Mouse (Mus musculus) hindbrain, postnatal 0 days (tissue): ENCODE results near the gene Man1c1. TPM values are rescaled to one million over a fixed set of nuclear protein-coding genes. Genes with fewer than 3 reads are reported as not detected.

Source experiments
- ATAC-seq: fragments of 200-750 bp; cut with Nextera tagmentation; 2 replicates; pipeline ENCODE4 v1.8.0; 2017; ENCODE audit warnings: mild to moderate bottlenecking, moderate TSS enrichment, moderate library complexity
- DNase-seq: peaks from one replicate; pipeline ENCODE4 v3.0.0-alpha.2; 2015; ENCODE audit warnings: low spot score
- H3K27ac ChIP-seq: fragments of 300-500 bp; sonication (generic); 2 replicates; pipeline ENCODE4 v1.5.1; 2014; ENCODE audit warnings: mild to moderate bottlenecking
- H3K27me3 ChIP-seq: fragments of 300-500 bp; sonication (generic); 2 replicates; pipeline ENCODE4 v1.6.1; 2014; ENCODE audit warnings: low read length, mixed read lengths; ENCODE audit not compliant: insufficient read depth
- H3K36me3 ChIP-seq: fragments of 300-500 bp; sonication (generic); 2 replicates; pipeline ENCODE4 v1.6.1; 2014; ENCODE audit warnings: low read length, mixed read lengths; ENCODE audit not compliant: insufficient read depth
- H3K4me1 ChIP-seq: fragments of 300-500 bp; sonication (generic); 2 replicates; pipeline ENCODE4 v1.6.1; 2014; ENCODE audit warnings: antibody characterized with exemption, low read length, mixed read lengths; ENCODE audit not compliant: insufficient read depth
- H3K4me2 ChIP-seq: fragments of 300-500 bp; sonication (generic); 2 replicates; pipeline ENCODE4 v1.6.1; 2014; ENCODE audit warnings: low read depth, mild to moderate bottlenecking, low read length, moderate library complexity, mixed read lengths
- H3K4me3 ChIP-seq: fragments of 300-500 bp; sonication (generic); 2 replicates; pipeline ENCODE4 v1.5.1; 2014; ENCODE audit warnings: low read length
- H3K9ac ChIP-seq: fragments of 300-500 bp; sonication (generic); replicated peaks from 2 replicates; pipeline ENCODE4 v1.6.1; 2014; ENCODE audit warnings: mild to moderate bottlenecking, low read length, moderate library complexity, mixed read lengths
- H3K9me3 ChIP-seq: fragments of 300-500 bp; sonication (generic); 2 replicates; pipeline ENCODE4 v1.6.1; 2016; ENCODE audit warnings: low read length, mixed read lengths
- CTCF ChIP-seq: IDR thresholded peaks from 2 replicates; pipeline ENCODE4 v1.5.1; 2016; ENCODE audit warnings: antibody characterized with exemption, control low read depth, low read depth
- WGBS: fragments of 180-500 bp; shearing (Covaris S2); extraction: QIAGEN DNeasy Blood & Tissue Kit; methylation state at CpG from one replicate; pipeline ENCODE4 v1.1.7; 2014; 5-methylcytosine and 5-hydroxymethylcytosine counted together
- polyA plus RNA-seq: library from polyadenylated mRNA; unstranded; fragments of >200 nt; fragmentation: Nextera tagmentation; extraction: Ambion mirVana; gene quantifications from 2 replicates; pipeline ENCODE4 v1.2.1, GENCODE M21; 2015
- total RNA-seq: library from RNA; depleted of rRNA; stranded (reverse); fragments of >200 nt; gene quantifications from 2 replicates; pipeline ENCODE4 v1.2.3, GENCODE M21; 2014

The Man1c1 gene
- total and polyA plus RNA-seq, 2 experiments from 2014 or later: 7.1 to 40.5 TPM

GRCm38 (mm10) chr4:134737365-134737910, 33.3 kb upstream of the Man1c1 start:
- Histone ChIP-seq H3K36me3 (no peaks in the 10 kb centered on the region), H3K4me3 (no peak overlapping the region), H3K27me3 (no peaks in the 10 kb centered on the region), H3K4me1 (no peaks in the 10 kb centered on the region), H3K27ac (no peak overlapping the region), H3K4me2 (no peak overlapping the region), H3K9me3 (no peaks in the 10 kb centered on the region), H3K9ac (no peak overlapping the region)
- WGBS: 49% methylated on average over 14 of the region's 14 CpGs
- DNase-seq (peak; percentile 41), ATAC-seq (0 out of 2 replicates have a peak, but pooled peaks have one; percentile 57)
- TF ChIP-seq CTCF: no peak

DNA sequence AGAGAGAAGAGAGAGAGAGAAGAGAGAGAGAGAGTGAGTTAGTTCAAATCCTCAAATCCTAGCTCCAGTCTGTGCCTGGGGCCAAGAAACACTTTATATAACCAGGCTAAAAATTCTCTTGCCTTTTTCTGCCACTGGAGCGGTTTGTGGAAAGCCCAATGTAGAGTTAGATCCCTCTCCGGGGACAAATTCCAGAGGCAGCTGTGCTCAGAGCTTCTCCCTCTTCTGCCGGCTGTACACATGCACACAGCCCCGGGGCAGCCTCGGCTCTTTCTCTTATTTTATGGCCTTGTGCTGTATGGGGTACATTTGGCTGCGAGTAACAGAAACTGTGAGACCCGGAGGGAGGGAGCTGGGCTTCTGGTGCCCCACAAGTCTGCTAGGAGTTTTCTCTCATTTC, 32.1 kb upstream of the Man1c1 start:
- H3K4me1 ChIP-seq: no peaks in the 10 kb centered on the region
- H3K9ac ChIP-seq: no peak overlapping the region
- no peak for TF ChIP-seq CTCF
- ATAC-seq: no peak
- no peaks in the 10 kb centered on the region for H3K36me3 ChIP-seq
- no peaks in the 10 kb centered on the region for H3K9me3 ChIP-seq
- H3K4me3 ChIP-seq: no peak overlapping the region
- 71% methylated on average over 7 of the region's 7 CpGs for WGBS
- no peaks in the 10 kb centered on the region for H3K27me3 ChIP-seq
- DNase-seq: no peak
- no peak overlapping the region for H3K4me2 ChIP-seq
- H3K27ac ChIP-seq: no peak overlapping the region

DNA sequence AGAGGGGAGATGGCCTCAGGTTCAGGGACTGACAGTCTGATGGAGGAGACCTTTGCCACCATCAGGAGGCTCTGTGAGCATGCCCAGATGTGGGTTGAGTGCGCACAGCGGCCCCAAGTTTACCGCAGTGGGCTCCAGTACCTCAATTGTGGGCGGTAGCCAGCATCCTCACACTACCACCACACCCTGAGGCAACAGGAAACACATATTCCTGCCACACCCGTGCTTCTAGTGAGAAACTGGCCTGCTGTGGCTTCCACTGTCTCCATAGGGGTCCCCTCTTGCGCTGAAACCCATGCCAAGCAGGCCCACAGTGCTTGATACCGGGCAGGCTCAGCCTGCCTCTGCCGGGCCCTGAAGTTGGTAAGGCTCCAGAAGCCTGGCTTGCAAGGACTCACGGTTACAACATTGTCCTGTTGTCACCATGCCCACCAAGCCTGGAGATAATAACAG, 30.6 kb upstream of the Man1c1 start:
- no peaks in the 10 kb centered on the region for H3K27me3 ChIP-seq
- H3K36me3 ChIP-seq: no peaks in the 10 kb centered on the region
- ATAC-seq (no peak), DNase-seq (no peak)
- no peak overlapping the region for H3K4me2 ChIP-seq
- 39% methylated on average over 9 of the region's 9 CpGs for WGBS
- no peak overlapping the region for H3K4me3 ChIP-seq
- H3K27ac ChIP-seq: no peak overlapping the region
- TF ChIP-seq CTCF: no peak
- H3K9ac ChIP-seq: no peak overlapping the region
- H3K4me1 ChIP-seq: peaks cover 5% of the 10 kb centered on the region; the same call in 1 of the 2 replicates
- no peaks in the 10 kb centered on the region for H3K9me3 ChIP-seq

DNA sequence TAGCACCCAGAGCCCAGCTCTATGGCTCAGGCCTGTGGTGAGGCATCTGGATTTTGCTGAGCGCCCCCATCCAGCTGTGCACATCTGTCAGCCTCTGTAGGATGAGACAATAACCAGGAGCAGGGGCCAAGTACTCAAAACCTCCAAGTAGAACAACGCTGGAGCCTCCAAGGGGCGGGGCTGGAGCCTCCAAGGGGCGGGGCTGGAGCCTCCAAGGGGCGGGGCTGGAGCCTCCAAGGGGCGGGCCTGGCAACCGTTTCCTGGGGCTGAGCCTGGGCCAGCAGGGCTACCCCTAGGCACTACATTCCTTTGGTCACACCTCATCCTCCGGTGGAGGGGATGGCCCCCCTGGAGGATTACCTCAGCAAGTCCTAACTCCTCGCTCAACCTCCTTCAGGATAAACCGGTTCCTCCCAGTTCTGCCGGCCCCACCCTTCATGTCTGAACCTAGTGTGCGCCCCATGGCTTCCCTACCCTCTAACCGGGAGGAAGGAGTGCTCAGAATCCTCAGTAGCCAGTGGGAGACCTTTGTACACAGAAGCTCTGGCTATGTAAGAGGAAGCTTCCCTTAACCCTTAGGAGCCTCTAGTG, 30.0 kb upstream of the Man1c1 start:
- Histone ChIP-seq H3K4me3 (no peak overlapping the region), H3K27ac (no peak overlapping the region), H3K9ac (no peak overlapping the region), H3K4me2 (no peak overlapping the region), H3K9me3 (no peaks in the 10 kb centered on the region), H3K4me1 (peaks cover 5% of the 10 kb centered on the region; the same call in 1 of the 2 replicates), H3K36me3 (no peaks in the 10 kb centered on the region), H3K27me3 (no peaks in the 10 kb centered on the region)
- ATAC-seq: 0 out of 2 replicates have a peak, but pooled peaks have one; percentile 43
- TF ChIP-seq CTCF: no peak
- 12% methylated on average over 13 of the region's 13 CpGs for WGBS
- no peak for DNase-seq

GRCm38 (mm10) chr4:134733371-134733770, 29.3 kb upstream of the Man1c1 start:
- DNase-seq (no peak), ATAC-seq (no peak)
- Histone ChIP-seq H3K27ac (no peak overlapping the region), H3K27me3 (no peaks in the 10 kb centered on the region), H3K4me1 (peaks cover 5% of the 10 kb centered on the region; the same call in 1 of the 2 replicates), H3K4me2 (no peak overlapping the region), H3K9ac (no peak overlapping the region), H3K36me3 (no peaks in the 10 kb centered on the region), H3K9me3 (no peaks in the 10 kb centered on the region), H3K4me3 (no peak overlapping the region)
- WGBS: 67% methylated on average over 9 of the region's 9 CpGs
- TF ChIP-seq CTCF: no peak

GRCm38 (mm10) chr4:134730106-134730505, 26.0 kb upstream of the Man1c1 start:
- Histone ChIP-seq H3K4me2 (no peak overlapping the region), H3K36me3 (no peaks in the 10 kb centered on the region), H3K4me3 (no peak overlapping the region), H3K9me3 (no peaks in the 10 kb centered on the region), H3K9ac (no peak overlapping the region), H3K4me1 (peaks cover 5% of the 10 kb centered on the region; the same call in 1 of the 2 replicates), H3K27me3 (no peaks in the 10 kb centered on the region), H3K27ac (no peak overlapping the region)
- DNase-seq: peak; percentile 35
- no peak for ATAC-seq
- TF ChIP-seq CTCF: no peak
- 8% methylated on average over 8 of the region's 8 CpGs for WGBS

- no peaks in the 10 kb centered on the region for H3K9me3 ChIP-seq
- DNase-seq (no peak), ATAC-seq (no peak)
- no peak overlapping the region for H3K4me3 ChIP-seq
- H3K9ac ChIP-seq: no peak overlapping the region
- no peak overlapping the region for H3K4me2 ChIP-seq
- H3K27me3 ChIP-seq: no peaks in the 10 kb centered on the region
- TF ChIP-seq CTCF: peak; percentile 63
- H3K36me3 ChIP-seq: no peaks in the 10 kb centered on the region
- peaks cover 5% of the 10 kb centered on the region; the same call in 1 of the 2 replicates for H3K4me1 ChIP-seq
- no peak overlapping the region for H3K27ac ChIP-seq
- WGBS: 68% methylated on average over 13 of the region's 13 CpGs
Observed at GRCm38 (mm10) chr4:134725735-134726345, 21.8 kb upstream of the Man1c1 start.
